Comparison of ENCODE assay signal across 20 mouse cellular contexts in genomic region chr3:100536686-100537085, GRCm38 (mm10).
"Had no signal": no experiment of that assay in that cellular context is flagged by ENCODE, and none has a peak within 500 bp of the region (broad histone marks: within the 10 kb centered on the region; RNA-seq: fewer than 3 reads in every experiment).

No protein-coding gene starts in this region.

- H3K4me1 ChIP-seq: heart, embryonic 13.5 days; heart, embryonic 15.5 days; hindbrain, embryonic 13.5 days; hindbrain, embryonic 15.5 days; kidney, embryonic 15.5 days; limb, embryonic 12.5 days had no signal

- DNase-seq: gastrocnemius, postnatal 14 days; gastrocnemius, postnatal 36 days; heart, adult 11 months; heart, adult 2 months; heart, postnatal 14 days; heart, postnatal 36 days; kidney, adult 11 months; kidney, adult 2 months; kidney, adult 9 months; kidney, postnatal 14 days; kidney, postnatal 36 days; layer of hippocampus, adult 9-11 months had no signal

- H3K4me3 ChIP-seq: heart, adult 2 months; heart, embryonic 13.5 days; heart, embryonic 15.5 days; hindbrain, embryonic 13.5 days; hindbrain, embryonic 15.5 days; kidney, embryonic 15.5 days; left cerebral cortex, adult 2 months; limb, embryonic 10.5 days; limb, embryonic 12.5 days had no signal
